ENCODE assay signal across 9 mouse cellular contexts in genomic region chr6:113856790-113857189, GRCm38 (mm10).
DNase-seq lines count a peak whose midpoint lies in the region; ATAC-seq and TF ChIP-seq lines count a peak whose summit lies in the region.
"Had no signal": no experiment of that assay in that cellular context is flagged by ENCODE, and none has a peak within 500 bp of the region (broad histone marks: within the 10 kb centered on the region; RNA-seq: fewer than 3 reads in every experiment).

No protein-coding gene starts in this region.

- intact Hi-C loops in left cerebral cortex, postnatal 36 days (cut with DNase I) = loop anchor here (5.0 kb wide), 1 partner anchor 34 kb away; no protein-coding TSS in a partner anchor

- no peak overlapping the region for H3K4me2 ChIP-seq in hindbrain, embryonic 16.5 days (ENCODE audit: low read length)

- TF ChIP-seq CTCF in cortical plate, adult 2 months (IDR thresholded peaks at IDR 0.05; ENCODE audit: extremely low read depth, insufficient read depth, low read length) = no peak

- H3K9ac ChIP-seq in hindbrain, embryonic 16.5 days (ENCODE audit: low read depth, low read length) = no peak overlapping the region
- H3K9ac ChIP-seq: liver, postnatal 0 days had no signal

- WGBS in hindbrain, embryonic 16.5 days = 33% methylated on average over 15 of the region's 15 CpGs

- peaks cover 42% of the 10 kb centered on the region for H3K4me1 ChIP-seq in cortical plate, adult 2 months (ENCODE audit: control insufficient read depth, insufficient read depth, low read length)
- peaks cover 42% of the 10 kb centered on the region for H3K4me1 ChIP-seq in hindbrain, embryonic 16.5 days (ENCODE audit: control insufficient read depth, insufficient read depth, low read depth, low read length)

- DNase-seq in brain, embryonic 18.5 days (ENCODE audit: low read depth, low spot score) = peak; percentile 76
- DNase-seq in left cerebral cortex, postnatal 36 days (ENCODE audit: low spot score in 2 of 2) = peak; percentile 80 to 89
- DNase-seq in heart, adult 18-20 months = no peak
- no peak for DNase-seq in adrenal gland, adult 8-10 months
- DNase-seq in kidney, postnatal 25 days = no peak
- DNase-seq in ovary, adult 18-20 months (ENCODE audit: low spot score) = no peak
- DNase-seq: liver, postnatal 0 days had no signal

- H3K9me3 ChIP-seq in hindbrain, embryonic 16.5 days (ENCODE audit: control insufficient read depth, low read length) = no peaks in the 10 kb centered on the region

- peak overlapping the region; percentile 94 for H3K27ac ChIP-seq in cortical plate, adult 2 months (ENCODE audit: insufficient read depth, low read length)
- peak overlapping the region; percentile 73; the same call in 1 of the 2 replicates for H3K27ac ChIP-seq in hindbrain, embryonic 16.5 days (ENCODE audit: low read depth, low read length)

- ATAC-seq in hindbrain, embryonic 16.5 days = peak; percentile 41
- ATAC-seq: liver, postnatal 0 days had no signal

- no peak overlapping the region for H3K4me3 ChIP-seq in cortical plate, adult 2 months (ENCODE audit: insufficient read depth, low read length)
- H3K4me3 ChIP-seq in hindbrain, embryonic 16.5 days (ENCODE audit: low read length) = no peak overlapping the region

- no peaks in the 10 kb centered on the region for H3K27me3 ChIP-seq in hindbrain, embryonic 16.5 days (replicated peaks; ENCODE audit: control insufficient read depth, insufficient read depth, low read length)

- TF ChIP-seq POLR2A in cortical plate, adult 2 months (IDR thresholded peaks at IDR 0.05; ENCODE audit: extremely low read depth, insufficient read depth, low read length) = no peak

- no peaks in the 10 kb centered on the region for H3K36me3 ChIP-seq in hindbrain, embryonic 16.5 days (ENCODE audit: control insufficient read depth, insufficient read depth, low read length)

Comparison
In these comparisons a context has a peak if more than half of its experiments do, and no peak if none do; other contexts are left out.
1. DNase-seq: peak in brain, embryonic 18.5 days (single experiment) and left cerebral cortex, postnatal 36 days (2 of 2); none in heart, adult 18-20 months (0 of 2), adrenal gland, adult 8-10 months (single experiment), kidney, postnatal 25 days (0 of 2) and ovary, adult 18-20 months (single experiment).